10 mouse cellular contexts compared by ENCODE assay signal in genomic region chr6:48742422-48743351, GRCm38 (mm10). TPM values are rescaled to one million over a fixed set of nuclear protein-coding genes. Genes with fewer than 3 reads are reported as not detected.
DNase-seq lines count a peak whose midpoint lies in the region; ATAC-seq and TF ChIP-seq lines count a peak whose summit lies in the region.
"Had no signal": no experiment of that assay in that cellular context is flagged by ENCODE, and none has a peak within 500 bp of the region (broad histone marks: within the 10 kb centered on the region; RNA-seq: fewer than 3 reads in every experiment).

No protein-coding gene starts in this region.

- peaks cover 2% of the 10 kb centered on the region; the same call in 1 of the 2 replicates for H3K79me2 ChIP-seq in heart, adult 2 months (replicated peaks; ENCODE audit: control insufficient read depth, insufficient read depth, low read length)

- peak overlapping the region; percentile 6; the same call in 1 of the 2 replicates for H3K4me3 ChIP-seq in heart, adult 2 months
- H3K4me3 ChIP-seq in forebrain, embryonic 13.5 days = peak overlapping the region; percentile 47
- peak overlapping the region; percentile 45 for H3K4me3 ChIP-seq in kidney, embryonic 14.5 days (ENCODE audit: low read length)
- H3K4me3 ChIP-seq in stomach, postnatal 0 days (ENCODE audit: low read depth, low read length) = peak overlapping the region; percentile 43

- DNase-seq in heart, adult 2 months = peak in 1 of 2 experiments; percentile 40
- no peak for DNase-seq in heart, postnatal 25 days (ENCODE audit: low spot score)
- DNase-seq in R1 (ENCODE audit: low read depth, low spot score) = peak; percentile 79
- DNase-seq in lung, postnatal 4 days = peak; percentile 20 to 53
- DNase-seq in stomach, postnatal 0 days (ENCODE audit: low spot score) = peak; percentile 73
- DNase-seq in testis, postnatal 14 days (ENCODE audit: low spot score) = no peak

- TF ChIP-seq EP300 in heart, adult 2 months (IDR thresholded peaks at IDR 0.05; ENCODE audit: insufficient read depth, low read depth, low read length) = no peak
- TF ChIP-seq EP300 in stomach, postnatal 0 days (optimal IDR thresholded peaks at IDR 0.05) = no peak

- H3K4me2 ChIP-seq in forebrain, embryonic 13.5 days = peak overlapping the region; percentile 73
- H3K4me2 ChIP-seq in kidney, embryonic 14.5 days (replicated peaks; ENCODE audit: low read depth, low read length) = peak overlapping the region; percentile 75
- H3K4me2 ChIP-seq in stomach, postnatal 0 days (replicated peaks; ENCODE audit: low read depth) = peak overlapping the region; percentile 76

- TF ChIP-seq CTCF in heart, adult 2 months (IDR thresholded peaks at IDR 0.05) = no peak
- TF ChIP-seq CTCF in stomach, postnatal 0 days (IDR thresholded peaks at IDR 0.05; ENCODE audit: low read depth) = peak; percentile 4; the same call in 1 of the 2 replicates

- peaks cover 4% of the 10 kb centered on the region; the same call in 1 of the 2 replicates for H3K36me3 ChIP-seq in heart, adult 2 months (ENCODE audit: control insufficient read depth, insufficient read depth, low read length)
- no peaks in the 10 kb centered on the region for H3K36me3 ChIP-seq in forebrain, embryonic 13.5 days (ENCODE audit: poor library complexity, severe bottlenecking)
- H3K36me3 ChIP-seq in kidney, embryonic 14.5 days (ENCODE audit: control insufficient read depth, insufficient read depth, low read length) = no peaks in the 10 kb centered on the region
- no peaks in the 10 kb centered on the region for H3K36me3 ChIP-seq in stomach, postnatal 0 days (ENCODE audit: control insufficient read depth, insufficient read depth, low read length)

- H3K9me3 ChIP-seq in forebrain, embryonic 13.5 days (replicated peaks) = no peaks in the 10 kb centered on the region
- H3K9me3 ChIP-seq in kidney, embryonic 14.5 days (ENCODE audit: control insufficient read depth, low read length) = no peaks in the 10 kb centered on the region
- H3K9me3 ChIP-seq in stomach, postnatal 0 days (ENCODE audit: control insufficient read depth, low read length) = no peaks in the 10 kb centered on the region

- H3K9ac ChIP-seq in heart, adult 2 months (ENCODE audit: low read depth, low read length) = no peak overlapping the region
- H3K9ac ChIP-seq in forebrain, embryonic 13.5 days = peak overlapping the region; percentile 54
- H3K9ac ChIP-seq in kidney, embryonic 14.5 days (ENCODE audit: low read depth, low read length) = peak overlapping the region; percentile 47
- peak overlapping the region; percentile 55 for H3K9ac ChIP-seq in stomach, postnatal 0 days (ENCODE audit: low read length)

- intact Hi-C loops in heart, adult 2 months (cut with DNase I) = no loop called here
- intact Hi-C loops in heart, postnatal 25 days (cut with DNase I) = loop anchor here (5.0 kb wide), 1 partner anchor 40 kb away; no protein-coding TSS in a partner anchor

- H3K27ac ChIP-seq in heart, adult 2 months = peak overlapping the region; percentile 66; the same call in 1 of the 2 replicates
- H3K27ac ChIP-seq in forebrain, embryonic 13.5 days = no peak overlapping the region
- peak overlapping the region; percentile 19; the same call in 1 of the 2 replicates for H3K27ac ChIP-seq in kidney, embryonic 14.5 days (ENCODE audit: low read depth, low read length)
- no peak overlapping the region for H3K27ac ChIP-seq in stomach, postnatal 0 days (replicated peaks)

- ATAC-seq in forebrain, embryonic 13.5 days = peak; percentile 55; the same call in 1 of the 2 replicates
- peak; percentile 53 for ATAC-seq in kidney, embryonic 14.5 days (ENCODE audit: low FRiP score, low TSS enrichment)
- peak; percentile 81 for ATAC-seq in stomach, postnatal 0 days (ENCODE audit: low FRiP score, low TSS enrichment)

- no peaks in the 10 kb centered on the region; the same call in 1 of the 2 replicates for H3K27me3 ChIP-seq in heart, adult 2 months (ENCODE audit: control insufficient read depth, insufficient read depth, low read length)
- peaks cover 43% of the 10 kb centered on the region for H3K27me3 ChIP-seq in forebrain, embryonic 13.5 days
- peaks cover 14% of the 10 kb centered on the region for H3K27me3 ChIP-seq in kidney, embryonic 14.5 days (ENCODE audit: control insufficient read depth, insufficient read depth, low read length)
- no peaks in the 10 kb centered on the region for H3K27me3 ChIP-seq in stomach, postnatal 0 days (ENCODE audit: control insufficient read depth, insufficient read depth, low read length)

- no peak for TF ChIP-seq POLR2A in heart, adult 2 months (IDR thresholded peaks at IDR 0.05; ENCODE audit: insufficient read depth, low read depth, low read length)

- H3K4me1 ChIP-seq in heart, adult 2 months (ENCODE audit: control insufficient read depth, insufficient read depth, low read length) = peaks cover 3% of the 10 kb centered on the region
- H3K4me1 ChIP-seq in forebrain, embryonic 13.5 days = peaks cover 9% of the 10 kb centered on the region; the same call in 1 of the 2 replicates
- H3K4me1 ChIP-seq in kidney, embryonic 14.5 days (ENCODE audit: control insufficient read depth, insufficient read depth, low read length) = peaks cover 5% of the 10 kb centered on the region; the same call in 1 of the 2 replicates
- H3K4me1 ChIP-seq in stomach, postnatal 0 days (replicated peaks; ENCODE audit: control insufficient read depth, insufficient read depth) = peaks cover 2% of the 10 kb centered on the region; the same call in 1 of the 2 replicates

- WGBS in heart, adult 2 months = 22% methylated on average over 52 of the region's 52 CpGs
- under 1% methylated on average over 52 of the region's 52 CpGs for WGBS in forebrain, embryonic 13.5 days
- WGBS in kidney, embryonic 14.5 days = 3% methylated on average over 52 of the region's 52 CpGs
- WGBS in stomach, postnatal 0 days = 7% methylated on average over 52 of the region's 52 CpGs

RNA-seq across cellular contexts. Expression of gene Gimap5, which starts 3.3 kb away (rescaled TPM):
- total RNA-seq in heart, adult 2 months (2021) = 1 to 10 TPM; 4.6 to 5.1 TPM
- 6.2 and 6.6 TPM in 2 replicates for polyA plus RNA-seq in heart, adult 2 months (2012; rRNA removed)
- total RNA-seq in heart, postnatal 25 days (2021) = 1 to 10 TPM; 6.1 to 6.8 TPM
- polyA plus RNA-seq in forebrain, embryonic 13.5 days (2015; fragmentation: Nextera tagmentation; extraction: Ambion mirVana) = 0.91 and 1.1 TPM in 2 replicates
- 12.7 and 13.6 TPM in 2 replicates for polyA plus RNA-seq in kidney, embryonic 14.5 days (2014; fragmentation: Nextera tagmentation; extraction: Ambion mirVana)
- polyA plus RNA-seq in stomach, postnatal 0 days (2015; fragmentation: Nextera tagmentation; extraction: Ambion mirVana) = 5.4 and 6.1 TPM in 2 replicates
- total RNA-seq: MEL had no signal

RNA-seq across cellular contexts. Expression of gene Gimap1, which starts 3.8 kb away (rescaled TPM):
- total RNA-seq in heart, adult 2 months (2021) = 1 to 10 TPM; 8.9 to 9.4 TPM
- polyA plus RNA-seq in heart, adult 2 months (2012; rRNA removed) = 5.9 and 6.6 TPM in 2 replicates
- 1 to 10 TPM; 8.5 to 9.8 TPM for total RNA-seq in heart, postnatal 25 days (2021)
- polyA plus RNA-seq in forebrain, embryonic 13.5 days (2015; fragmentation: Nextera tagmentation; extraction: Ambion mirVana) = 3.4 and 4.1 TPM in 2 replicates
- polyA plus RNA-seq in kidney, embryonic 14.5 days (2014; fragmentation: Nextera tagmentation; extraction: Ambion mirVana) = 21.1 and 27.9 TPM in 2 replicates
- 7.2 and 7.8 TPM in 2 replicates for polyA plus RNA-seq in stomach, postnatal 0 days (2015; fragmentation: Nextera tagmentation; extraction: Ambion mirVana)
- total RNA-seq: MEL had no signal

RNA-seq across cellular contexts. Expression of gene Gimap7, which starts 24.3 kb away (rescaled TPM):
- under 1 TPM in 1 of 2 experiments, not detected in 1; 0.77 TPM for total RNA-seq in heart, adult 2 months (2021)
- polyA plus RNA-seq in heart, adult 2 months (2012; rRNA removed) = 0.29 and 0.70 TPM in 2 replicates
- under 1 TPM in 1 of 2 experiments, not detected in 1; 0.39 TPM for total RNA-seq in heart, postnatal 25 days (2021)
- polyA plus RNA-seq in forebrain, embryonic 13.5 days (2015; fragmentation: Nextera tagmentation; extraction: Ambion mirVana) = not detected in 2 replicates
- polyA plus RNA-seq in kidney, embryonic 14.5 days (2014; fragmentation: Nextera tagmentation; extraction: Ambion mirVana) = not detected in 2 replicates
- not detected in 2 replicates for polyA plus RNA-seq in stomach, postnatal 0 days (2015; fragmentation: Nextera tagmentation; extraction: Ambion mirVana)
- total RNA-seq: left cerebral cortex, adult 18-20 months; MEL had no signal

RNA-seq across cellular contexts. Expression of gene Gm28053, which starts 24.3 kb away (rescaled TPM):
- 1 to 10 TPM; 3.4 to 5.6 TPM for total RNA-seq in heart, adult 2 months (2021)
- not detected in 2 replicates for polyA plus RNA-seq in heart, adult 2 months (2012; rRNA removed)
- total RNA-seq in heart, postnatal 25 days (2021) = 1 to 10 TPM; 1.8 to 5.3 TPM
- polyA plus RNA-seq in forebrain, embryonic 13.5 days (2015; fragmentation: Nextera tagmentation; extraction: Ambion mirVana) = 0.70 and 0.71 TPM in 2 replicates
- polyA plus RNA-seq in kidney, embryonic 14.5 days (2014; fragmentation: Nextera tagmentation; extraction: Ambion mirVana) = 3.2 and 4.8 TPM in 2 replicates
- 0.59 TPM in 1 of 2 replicates, not detected in the other for polyA plus RNA-seq in stomach, postnatal 0 days (2015; fragmentation: Nextera tagmentation; extraction: Ambion mirVana)
- total RNA-seq: MEL had no signal

RNA-seq across cellular contexts. Expression of gene Gimap3, which starts 28.0 kb away (rescaled TPM):
- 1 to 10 TPM; 1.0 to 1.5 TPM for total RNA-seq in heart, adult 2 months (2021)
- polyA plus RNA-seq in heart, adult 2 months (2012; rRNA removed) = 3.0 and 4.8 TPM in 2 replicates
- under 1 TPM; 0.50 to 0.88 TPM for total RNA-seq in heart, postnatal 25 days (2021)
- not detected in 2 replicates for polyA plus RNA-seq in forebrain, embryonic 13.5 days (2015; fragmentation: Nextera tagmentation; extraction: Ambion mirVana)
- not detected in 2 replicates for polyA plus RNA-seq in kidney, embryonic 14.5 days (2014; fragmentation: Nextera tagmentation; extraction: Ambion mirVana)
- polyA plus RNA-seq in stomach, postnatal 0 days (2015; fragmentation: Nextera tagmentation; extraction: Ambion mirVana) = 0.07 and 0.10 TPM in 2 replicates
- total RNA-seq: left cerebral cortex, adult 18-20 months; MEL had no signal

Comparison
In these comparisons a context has a peak if more than half of its experiments do, and no peak if none do; other contexts are left out.
1. DNase-seq: peak in R1 (single experiment), lung, postnatal 4 days (2 of 2) and stomach, postnatal 0 days (single experiment); none in heart, postnatal 25 days (single experiment) and testis, postnatal 14 days (single experiment).
2. H3K27ac ChIP-seq: peak in heart, adult 2 months (single experiment) and kidney, embryonic 14.5 days (single experiment); none in forebrain, embryonic 13.5 days (single experiment) and stomach, postnatal 0 days (single experiment).
3. Peak in every context shown above with its lines, with median percentiles within 50 percentile points of each other: H3K4me3 ChIP-seq, ATAC-seq and H3K4me2 ChIP-seq.